Mouse (Mus musculus): Measurements from ENCODE around the gene Mpeg1.

Mpeg1 gene

GRCm38 (mm10) chr19:12460282-12461249, at the start of gene Mpeg1:
Gene Mpeg1, plus strand, starts transcription at chr19:12460779.
- DNase-seq (ENCODE audit: low read depth, low spot score), result no peak

- peak; percentile 51 for DNase-seq (ENCODE audit: low read depth, low spot score)
Measured at GRCm38 (mm10) chr19:12413737-12414136, 46.8 kb upstream of the Mpeg1 start.

GRCm38 (mm10) chr19:12417361-12417760, 43.2 kb upstream of the Mpeg1 start, which contains the start of gene Olfr1441:
Gene Olfr1441, plus strand, starts transcription at chr19:12417433.
- DNase-seq (ENCODE audit: low read depth, low spot score), result no peak

GRCm38 (mm10) chr19:12418312-12418711, 42.3 kb upstream of the Mpeg1 start:
- no peak for DNase-seq (ENCODE audit: low read depth, low spot score)

GRCm38 (mm10) chr19:12420555-12420954, 40.0 kb upstream of the Mpeg1 start:
- DNase-seq (ENCODE audit: low read depth, low spot score), result no peak

GRCm38 (mm10) chr19:12421680-12422079, 38.9 kb upstream of the Mpeg1 start:
- DNase-seq (ENCODE audit: low read depth, low spot score), result no peak

- no peak for DNase-seq (ENCODE audit: low read depth, low spot score)
Measured at GRCm38 (mm10) chr19:12427101-12427500, 33.5 kb upstream of the Mpeg1 start.

GRCm38 (mm10) chr19:12427605-12428004, 33.0 kb upstream of the Mpeg1 start, which contains the start of gene Pfpl:
Gene Pfpl, plus strand, starts transcription at chr19:12427905.
- no peak for DNase-seq (ENCODE audit: low read depth, low spot score)

GRCm38 (mm10) chr19:12433033-12433432, 27.5 kb upstream of the Mpeg1 start:
- DNase-seq (ENCODE audit: low read depth, low spot score), result no peak

GRCm38 (mm10) chr19:12435011-12435416, 25.6 kb upstream of the Mpeg1 start:
- DNase-seq (ENCODE audit: low read depth, low spot score), result no peak

- no peak for DNase-seq (ENCODE audit: low read depth, low spot score)
Measured at GRCm38 (mm10) chr19:12435750-12436524, 24.6 kb upstream of the Mpeg1 start.

GRCm38 (mm10) chr19:12439581-12439980, 21.0 kb upstream of the Mpeg1 start:
- DNase-seq (ENCODE audit: low read depth, low spot score), result no peak

GRCm38 (mm10) chr19:12440103-12440725, 20.4 kb upstream of the Mpeg1 start:
- DNase-seq (ENCODE audit: low read depth, low spot score), result no peak

GRCm38 (mm10) chr19:12442560-12442959, 18.0 kb upstream of the Mpeg1 start:
- no peak for DNase-seq (ENCODE audit: low read depth, low spot score)

- no peak for DNase-seq (ENCODE audit: low read depth, low spot score)
Measured at GRCm38 (mm10) chr19:12445014-12445413, 15.6 kb upstream of the Mpeg1 start.

- no peak for DNase-seq (ENCODE audit: low read depth, low spot score)
Measured at GRCm38 (mm10) chr19:12457401-12458066, 3.0 kb upstream of the Mpeg1 start.

- no peak for DNase-seq (ENCODE audit: low read depth, low spot score)
Measured at GRCm38 (mm10) chr19:12459516-12459915, 1.1 kb upstream of the Mpeg1 start.

GRCm38 (mm10) chr19:12462851-12463721, 2.5 kb downstream of the Mpeg1 start:
- no peak for DNase-seq (ENCODE audit: low read depth, low spot score)

GRCm38 (mm10) chr19:12463722-12464035, 3.1 kb downstream of the Mpeg1 start:
- DNase-seq (ENCODE audit: low read depth, low spot score), result no peak

GRCm38 (mm10) chr19:12464127-12464526, 3.5 kb downstream of the Mpeg1 start:
- DNase-seq (ENCODE audit: low read depth, low spot score), result no peak

Data from telencephalon, adult 2 months (tissue).